Mouse (Mus musculus) erythroid progenitor cell, adult 5-6 weeks (primary cell): Measurements from ENCODE around the gene Cfap52. TPM values are rescaled to one million over a fixed set of nuclear protein-coding genes. Genes with fewer than 3 reads are reported as not detected.

Experiments
- ATAC-seq: replicated peaks from 2 replicates; pipeline ENCODE4 v1.8.0; 2016; ENCODE audit warnings: moderate number of reproducible peaks, mild to moderate bottlenecking, moderate TSS enrichment, inconsistent platforms; ENCODE audit not compliant: poor library complexity, low FRiP score, severe bottlenecking
- total RNA-seq, 2 experiments: library from RNA; stranded (forward) in 1 of 2; stranded (reverse) in 1 of 2; fragments of 150-400 nt in 1 of 2; fragments of 186-747, 209-891 nt in 1 of 2; gene quantifications; 2 replicates each; pipeline versions ENCODE4 v1.2.3 to v1.2.4; 2015 to 2017; ENCODE audit warnings: low replicate concordance in 2 of 2

The Cfap52 gene
- total RNA-seq (2015; ENCODE audit: low replicate concordance) (not detected in 2 replicates), total RNA-seq (2017; ENCODE audit: low replicate concordance) (not detected in 2 replicates)

DNA sequence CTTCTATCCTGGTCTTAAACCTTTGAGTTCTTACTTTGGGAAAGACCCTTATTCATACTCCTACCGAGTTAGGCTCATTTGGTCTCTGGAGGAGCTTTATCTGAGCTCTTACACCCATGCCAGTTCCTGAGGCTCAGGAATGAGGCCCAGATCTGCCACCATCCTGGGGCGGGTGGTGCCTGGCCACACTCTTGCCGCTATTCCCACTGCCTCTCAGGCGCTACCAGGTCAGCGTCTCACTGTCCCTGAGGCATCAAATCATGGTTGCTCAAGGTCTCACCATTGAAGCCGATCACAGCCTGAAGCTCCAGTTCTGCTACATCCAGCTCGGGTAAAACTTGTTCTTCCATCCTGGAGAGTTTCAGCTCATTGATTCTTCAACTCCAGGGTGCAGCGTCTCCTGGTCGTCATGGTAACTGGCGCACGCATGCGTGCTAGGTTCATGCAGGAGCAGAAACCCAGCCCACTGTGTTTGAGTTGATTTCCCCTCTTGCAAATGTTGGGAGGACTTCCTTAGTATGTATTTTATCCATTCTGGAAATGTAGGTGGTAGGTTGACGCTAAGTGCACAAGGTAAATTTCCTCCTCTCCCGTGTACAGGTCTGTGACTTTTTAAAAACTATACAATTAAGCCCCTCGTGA, at the start of gene Cfap52:
Cfap52 (minus strand) TSS at position 410 of the 642 bp plus-strand sequence.
- peak; percentile 60; the same call in 1 of the 2 replicates for ATAC-seq

DNA sequence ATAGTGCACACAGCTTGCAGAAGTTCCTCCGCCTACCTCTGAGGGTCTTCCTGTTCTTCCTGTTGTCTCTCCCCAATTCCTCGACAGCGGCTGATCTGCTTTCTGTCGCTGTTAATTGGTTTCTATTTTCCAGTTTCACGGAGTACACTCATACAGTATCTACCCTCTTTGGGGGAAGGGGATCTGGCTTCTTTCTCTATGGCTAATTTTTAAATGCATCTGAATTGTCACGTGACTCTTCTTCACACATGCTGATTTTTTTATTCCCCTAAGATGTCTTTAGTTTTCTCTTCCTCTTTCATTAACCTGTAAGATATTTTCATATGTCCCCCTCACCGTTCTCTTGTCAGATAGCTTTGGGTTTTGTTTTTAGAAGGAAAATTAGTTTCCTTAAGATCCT, 46.8 kb upstream of the Cfap52 start:
- no peak for ATAC-seq

DNA sequence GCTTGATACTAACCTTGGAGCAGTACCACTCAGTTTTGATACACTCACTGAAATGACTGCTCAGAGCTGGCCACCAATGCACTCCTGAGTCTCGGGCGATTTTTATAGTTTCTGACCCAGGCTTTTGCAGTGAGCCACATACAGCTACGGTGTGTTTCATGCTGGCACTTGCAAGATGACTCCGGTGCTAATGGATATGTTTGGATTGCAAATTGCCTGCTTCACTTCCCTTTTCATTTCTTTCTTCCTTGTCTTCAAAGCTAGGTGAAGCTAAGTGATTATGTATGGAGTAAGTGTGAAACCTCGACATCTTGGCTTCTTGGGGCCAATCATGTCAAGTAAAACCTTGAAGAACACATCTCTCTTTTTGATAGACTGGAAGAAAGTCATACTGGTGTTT, 43.9 kb upstream of the Cfap52 start:
- ATAC-seq, result no peak

GRCm38 (mm10) chr11:68007645-68008044, 42.2 kb upstream of the Cfap52 start:
- no peak for ATAC-seq

DNA sequence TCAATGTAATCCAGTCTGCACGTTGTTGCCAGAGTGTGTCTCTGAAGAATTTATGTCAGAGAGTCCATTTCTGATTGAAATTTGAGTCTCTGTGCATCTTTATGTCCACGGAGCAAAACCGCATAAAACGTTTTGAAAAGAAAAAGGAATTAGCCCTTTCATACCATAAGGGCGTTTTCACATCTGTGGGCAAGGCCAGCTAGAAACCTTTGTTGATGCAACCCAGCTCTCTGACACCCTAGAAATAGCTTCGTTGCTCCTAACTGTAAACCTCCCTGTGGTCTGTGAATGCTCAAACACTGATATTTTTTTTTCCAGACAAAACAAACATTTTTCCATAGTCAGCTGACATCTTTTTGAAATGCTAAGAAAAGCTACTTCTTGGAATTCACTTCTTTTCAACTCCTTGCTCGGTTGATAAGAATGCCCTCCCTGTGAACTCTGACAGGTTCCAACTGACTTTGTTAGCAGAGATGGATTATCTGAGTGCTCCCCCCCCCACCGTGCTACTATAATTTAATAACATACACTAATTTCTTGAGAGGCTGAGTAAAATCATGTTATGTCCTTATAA, 40.9 kb upstream of the Cfap52 start:
- ATAC-seq, result no peak

DNA sequence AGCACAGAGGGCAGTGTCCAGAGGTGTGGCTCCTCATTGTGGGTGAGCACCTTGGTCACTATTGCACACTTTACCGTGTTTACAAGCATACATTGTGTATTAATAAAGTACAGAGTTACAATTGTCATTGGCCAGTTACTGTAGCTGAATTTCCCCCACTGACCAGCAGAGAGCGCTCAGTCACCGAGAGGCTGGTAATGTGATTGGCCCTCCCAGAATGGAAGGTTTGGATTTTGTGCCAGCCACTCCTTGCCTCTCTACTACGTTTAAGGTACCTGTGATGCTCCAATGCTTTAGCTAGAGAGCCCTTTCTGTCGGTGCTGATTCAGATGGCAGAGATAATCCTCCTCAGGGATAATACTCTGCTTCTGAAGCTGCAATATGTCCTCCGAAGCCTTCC, 38.7 kb upstream of the Cfap52 start:
- ATAC-seq, result no peak

- ATAC-seq, result no peak
These were observed 34.2 kb upstream of the Cfap52 start for GRCm38 (mm10) chr11:67999629-68000028.

- ATAC-seq, result no peak
These were observed 33.5 kb upstream of the Cfap52 start for GRCm38 (mm10) chr11:67998905-67999304.

DNA sequence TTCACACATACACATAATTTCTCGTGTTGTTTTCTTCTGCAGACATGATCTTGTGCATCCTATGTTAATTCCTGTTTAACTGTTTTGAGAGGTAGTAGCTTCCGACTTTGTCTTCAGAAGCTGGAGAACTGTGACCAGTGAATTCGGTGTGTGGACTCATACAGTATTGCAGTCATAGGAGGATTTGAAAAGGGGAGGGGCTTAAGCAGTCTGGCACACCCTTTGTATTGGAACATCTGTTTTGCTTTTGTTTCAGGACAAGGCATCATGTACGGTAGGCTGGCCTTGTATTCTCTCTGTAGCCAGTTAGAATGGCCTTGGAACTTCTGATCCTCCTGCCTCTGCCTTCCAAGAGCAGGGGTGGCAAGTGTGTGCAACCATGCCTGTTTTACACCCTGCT, 30.5 kb upstream of the Cfap52 start:
- ATAC-seq, result no peak

- ATAC-seq, result no peak
These were observed 25.8 kb upstream of the Cfap52 start for GRCm38 (mm10) chr11:67991240-67991639.

DNA sequence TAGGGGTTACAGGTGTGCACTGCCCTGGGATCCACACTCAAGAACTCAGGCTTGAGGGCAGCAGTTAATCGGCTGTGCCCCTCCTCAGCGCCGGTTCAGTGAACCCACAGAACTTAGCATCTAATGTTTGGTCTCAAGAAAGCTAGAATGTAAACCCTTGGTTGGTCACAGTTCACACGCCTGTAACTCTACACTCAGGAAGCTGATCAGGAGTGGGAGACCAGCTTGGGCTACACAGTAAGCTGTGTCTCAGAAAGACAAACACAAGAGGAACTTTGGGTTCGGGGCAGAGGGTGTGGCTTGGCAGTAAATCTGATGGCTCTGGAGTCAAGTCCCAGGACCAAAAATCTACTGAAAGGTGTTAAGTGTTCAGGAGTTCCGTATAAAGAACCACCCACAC, 18.1 kb upstream of the Cfap52 start:
- ATAC-seq, result no peak

GRCm38 (mm10) chr11:67975252-67975651, 9.8 kb upstream of the Cfap52 start:
- no peak for ATAC-seq

GRCm38 (mm10) chr11:67973225-67973624, 7.8 kb upstream of the Cfap52 start:
- ATAC-seq, result no peak

DNA sequence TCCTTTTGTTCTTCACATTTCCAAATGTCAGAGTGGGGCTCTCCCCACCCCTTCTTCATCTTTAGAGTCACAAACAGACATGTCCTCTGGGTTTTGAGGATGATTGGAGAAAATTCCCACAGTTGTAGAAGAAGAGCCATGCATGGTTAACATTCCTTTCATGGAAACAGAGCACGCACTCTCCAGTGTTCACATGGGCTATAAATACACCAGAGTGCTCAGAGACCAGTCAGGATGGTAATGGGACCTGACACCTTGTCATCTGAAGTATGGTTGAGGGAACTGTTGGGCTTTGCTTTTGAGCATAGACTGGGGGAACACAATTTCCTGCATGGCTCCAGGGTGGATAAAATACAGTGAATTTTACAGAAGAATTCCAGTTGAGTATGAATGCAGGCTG, 7.2 kb upstream of the Cfap52 start:
- ATAC-seq, result no peak

DNA sequence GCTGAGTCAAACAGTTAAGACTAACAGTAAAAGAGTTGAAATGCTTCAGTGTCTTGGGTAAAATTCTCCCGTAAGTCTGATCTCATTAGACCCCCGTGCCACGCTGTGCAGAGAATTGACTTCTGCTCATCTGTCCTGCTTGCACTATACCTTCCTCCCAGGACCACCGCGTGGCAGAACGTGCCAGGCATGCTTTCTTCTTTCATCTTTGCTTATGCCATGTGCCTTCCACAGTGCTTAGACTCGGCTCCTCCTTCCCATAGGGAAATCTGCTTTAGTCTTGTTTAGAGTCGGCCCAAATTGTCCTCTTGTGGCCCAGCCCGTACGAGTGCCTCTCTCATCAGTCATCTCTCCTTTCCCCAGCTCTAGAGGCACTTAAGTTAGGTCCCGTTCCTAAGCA, 2.4 kb upstream of the Cfap52 start:
- ATAC-seq, result no peak

- ATAC-seq, result peak; percentile 87
These were observed 741 bp upstream of the Cfap52 start, which contains the start of gene Stx8 for GRCm38 (mm10) chr11:67965905-67966878. Gene Stx8, plus strand, starts transcription at chr11:67966193.

- no peak for ATAC-seq
These were observed 1.3 kb downstream of the Cfap52 start for GRCm38 (mm10) chr11:67964110-67964509.

DNA sequence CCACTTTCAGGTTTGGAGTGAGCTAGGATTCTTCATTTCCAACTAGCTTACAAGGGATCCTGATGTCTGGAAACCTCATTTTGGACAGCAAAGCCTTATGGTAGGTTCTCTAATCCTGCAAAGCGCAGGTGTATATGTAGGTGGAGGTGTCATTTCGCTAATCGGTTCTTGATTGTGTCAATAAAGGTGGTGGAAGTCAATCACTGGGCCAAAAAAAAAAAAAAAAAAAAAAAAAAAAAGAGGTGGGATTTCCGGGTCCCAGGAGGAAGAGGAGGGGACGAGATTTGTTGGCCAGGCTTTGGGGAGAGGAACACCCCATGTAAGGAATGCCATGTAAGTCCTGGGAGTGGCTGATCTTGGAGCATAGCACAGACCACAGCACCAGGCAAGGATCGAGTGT, 11.0 kb downstream of the Cfap52 start:
- ATAC-seq, result no peak

GRCm38 (mm10) chr11:67953604-67954003, 11.8 kb downstream of the Cfap52 start:
- ATAC-seq, result no peak

GRCm38 (mm10) chr11:67949475-67949874, 16.0 kb downstream of the Cfap52 start:
- no peak for ATAC-seq

DNA sequence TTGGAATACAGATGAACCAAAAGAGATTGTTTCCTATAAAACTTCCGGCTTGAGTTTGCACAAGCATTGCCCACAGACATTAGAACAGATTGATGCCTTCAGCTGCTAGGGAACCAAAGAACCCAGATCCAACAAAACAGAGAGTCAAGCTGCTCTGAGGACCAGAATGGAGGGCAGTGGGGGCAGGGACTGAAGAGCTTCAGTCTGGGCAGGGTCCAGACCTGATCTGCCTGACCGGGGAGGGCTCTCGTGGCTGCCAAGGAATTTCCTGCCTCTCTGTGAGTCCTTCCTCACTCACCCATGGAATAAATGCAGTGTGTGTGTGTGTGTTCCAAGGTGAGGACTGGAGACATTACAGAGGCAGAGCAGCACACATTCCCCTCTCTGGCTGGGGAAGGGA, 17.2 kb downstream of the Cfap52 start:
- no peak for ATAC-seq
